Mouse (Mus musculus) Patski (cell line): ENCODE data around the gene Ceacam1. TPM values are rescaled to one million over a fixed set of nuclear protein-coding genes. Genes with fewer than 3 reads are reported as not detected.

Source experiments
- ATAC-seq: fragments of 100-300 bp; one replicate; pipeline ENCODE4 v1.8.0; 2021
- CTCF ChIA-PET: fragments of 350-600 bp; sonication (Branson Sonifier 250); formaldehyde crosslinking; loops from one replicate; lab custom pipeline; 2022; ENCODE audit warnings: inconsistent platforms; lab: Charles Lee
- POLR2A ChIA-PET: fragments of 350-600 bp; sonication (Branson Sonifier 250); formaldehyde crosslinking; loops from one replicate; lab custom pipeline; 2022; ENCODE audit warnings: antibody characterized with exemption, inconsistent platforms; lab: Charles Lee
- DNase-seq: peaks from one replicate; pipeline ENCODE4 v3.0.0-alpha.2; 2011; ENCODE audit warnings: low read depth, low spot score
- H3K27me3 ChIP-seq: fragments of 371-371 bp; one replicate; pipeline ENCODE4 v1.5.1; 2021
- CTCF ChIP-seq: fragments of 100-300 bp; IDR thresholded peaks from one replicate; pipeline ENCODE4 v1.5.1; 2021
- in situ Hi-C: fragments of 300-500 bp; cut with MboI; formaldehyde crosslinking; loops from 3 replicates; pipeline ENCODE4 v1.11.1; 2018; ENCODE audit warnings: low pct_unique_long_range_greater_than_20kb, mixed read lengths
- polyA plus RNA-seq: library from polyadenylated mRNA; unstranded; gene quantifications from one replicate; pipeline ENCODE4 v1.2.3, GENCODE M21; 2021

Ceacam1 gene
- polyA plus RNA-seq, 1 experiment from 2014 or later: 1.2 TPM

- no peaks in the 10 kb centered on the region for H3K27me3 ChIP-seq
- POLR2A ChIA-PET: no interaction called here
- ATAC-seq: no peak
- CTCF ChIA-PET: interaction anchor here (0.9 kb wide), 1 partner anchor 181 kb away, joined by 3 read pairs; no protein-coding TSS in a partner anchor
- TF ChIP-seq CTCF: no peak
- DNase-seq: no peak
- in situ Hi-C loops: no loop called here
Measured at GRCm38 (mm10) chr7:25439978-25440815, 37.2 kb downstream of the Ceacam1 start.

GRCm38 (mm10) chr7:25439124-25439822 is 38.1 kb downstream of the Ceacam1 start:
- no peak for TF ChIP-seq CTCF
- no peak for DNase-seq
- ChIA-PET POLR2A (interaction anchor here (1.1 kb wide), 1 partner anchor 10 kb away, joined by 3 read pairs; no protein-coding TSS in a partner anchor), CTCF (no interaction called here)
- no peaks in the 10 kb centered on the region for H3K27me3 ChIP-seq
- no peak for ATAC-seq
- in situ Hi-C loops: no loop called here

- in situ Hi-C loops: no loop called here
- DNase-seq (no peak), ATAC-seq (no peak)
- CTCF ChIA-PET: no interaction called here
- no peak for TF ChIP-seq CTCF
- no peaks in the 10 kb centered on the region for H3K27me3 ChIP-seq
- POLR2A ChIA-PET: no interaction called here
Measured at GRCm38 (mm10) chr7:25436704-25437103, 40.7 kb downstream of the Ceacam1 start.

GRCm38 (mm10) chr7:25436226-25436625 is 41.2 kb downstream of the Ceacam1 start:
- POLR2A ChIA-PET: no interaction called here
- in situ Hi-C loops: no loop called here
- no peak for ATAC-seq
- no peaks in the 10 kb centered on the region for H3K27me3 ChIP-seq
- no peak for TF ChIP-seq CTCF
- CTCF ChIA-PET: no interaction called here
- no peak for DNase-seq

GRCm38 (mm10) chr7:25435546-25435851 is 41.9 kb downstream of the Ceacam1 start:
- no peaks in the 10 kb centered on the region for H3K27me3 ChIP-seq
- no peak for TF ChIP-seq CTCF
- CTCF ChIA-PET: no interaction called here
- no peak for ATAC-seq
- in situ Hi-C loops: no loop called here
- POLR2A ChIA-PET: no interaction called here
- no peak for DNase-seq

- no peak for ATAC-seq
- in situ Hi-C loops: no loop called here
- no peak for TF ChIP-seq CTCF
- no peaks in the 10 kb centered on the region for H3K27me3 ChIP-seq
- ChIA-PET POLR2A (no interaction called here), CTCF (no interaction called here)
- no peak for DNase-seq
Measured at GRCm38 (mm10) chr7:25434654-25435545, 42.5 kb downstream of the Ceacam1 start.

- no peaks in the 10 kb centered on the region for H3K27me3 ChIP-seq
- no peak for TF ChIP-seq CTCF
- POLR2A ChIA-PET: no interaction called here
- ATAC-seq: no peak
- CTCF ChIA-PET: interaction anchor here (1.7 kb wide), 1 partner anchor 9 kb away, joined by 4 read pairs; no protein-coding TSS in a partner anchor
- in situ Hi-C loops: no loop called here
- no peak for DNase-seq
Measured at GRCm38 (mm10) chr7:25433781-25434560, 43.4 kb downstream of the Ceacam1 start.

GRCm38 (mm10) chr7:25433007-25433541 is 44.3 kb downstream of the Ceacam1 start:
- no peak for DNase-seq
- ChIA-PET POLR2A (no interaction called here), CTCF (interaction anchor here (1.7 kb wide), 1 partner anchor 10 kb away, joined by 4 read pairs; no protein-coding TSS in a partner anchor)
- ATAC-seq: no peak
- in situ Hi-C loops: no loop called here
- TF ChIP-seq CTCF: no peak
- H3K27me3 ChIP-seq: no peaks in the 10 kb centered on the region

- CTCF ChIA-PET: no interaction called here
- H3K27me3 ChIP-seq: no peaks in the 10 kb centered on the region
- in situ Hi-C loops: no loop called here
- POLR2A ChIA-PET: no interaction called here
- DNase-seq: no peak
- no peak for TF ChIP-seq CTCF
- ATAC-seq: no peak
Measured at GRCm38 (mm10) chr7:25432381-25432780, 45.0 kb downstream of the Ceacam1 start.
